Mouse (Mus musculus) liver, embryonic 14.5 days (tissue): ENCODE results near the gene Dync1i2.

Experiments used
- CTCF ChIP-seq: IDR thresholded peaks from 2 replicates; pipeline ENCODE4 v1.5.1; 2016; ENCODE audit warnings: antibody characterized with exemption, low read depth, control low read depth
- EP300 ChIP-seq: IDR thresholded peaks from 2 replicates; pipeline ENCODE4 v1.6.1; 2016; ENCODE audit warnings: antibody characterized with exemption, low read depth

- TF ChIP-seq CTCF (no peak), EP300 (no peak)
These were observed 30.0 kb downstream of the Dync1i2 start for GRCm38 (mm10) chr2:71241505-71241904.
